Mouse (Mus musculus) E14TG2a.4 (cell line): ENCODE data around the gene Gap43.
"Not testable (repeated sequence)": the region's sequence is repeated elsewhere in the genome, so short reads cannot be mapped to it uniquely, and the experiment has no call there.

ENCODE experiments used
- H3K27me3 ChIP-seq: 2 replicates; pipeline ENCODE4 v1.6.1; 2014; ENCODE audit warnings: low read length, control low read depth; ENCODE audit not compliant: insufficient read depth
- H3K36me3 ChIP-seq: 2 replicates; pipeline ENCODE4 v1.6.1; 2014; ENCODE audit warnings: low read length, control low read depth; ENCODE audit not compliant: insufficient read depth
- H3K4me1 ChIP-seq: replicated peaks from 2 replicates; pipeline ENCODE4 v1.6.1; 2014; ENCODE audit warnings: low read depth, low read length, control low read depth
- H3K4me3 ChIP-seq: replicated peaks from 2 replicates; pipeline ENCODE4 v1.5.1; 2014; ENCODE audit warnings: mild to moderate bottlenecking, low read length
- H3K9me3 ChIP-seq: 2 replicates; pipeline ENCODE4 v1.6.1; 2014; ENCODE audit warnings: low read length, control low read depth
- CTCF ChIP-seq: conservative IDR thresholded peaks from 2 replicates; pipeline ENCODE4 v1.5.1; 2014; ENCODE audit warnings: low read length
- NANOG ChIP-seq: IDR thresholded peaks from 2 replicates; pipeline ENCODE4 v1.6.1; 2014; ENCODE audit warnings: borderline replicate concordance, low read length, mixed read lengths
- POU5F1 ChIP-seq: IDR thresholded peaks from 2 replicates; pipeline ENCODE4 v1.6.1; 2014; ENCODE audit warnings: low read length, borderline replicate concordance

The Gap43 gene

DNA sequence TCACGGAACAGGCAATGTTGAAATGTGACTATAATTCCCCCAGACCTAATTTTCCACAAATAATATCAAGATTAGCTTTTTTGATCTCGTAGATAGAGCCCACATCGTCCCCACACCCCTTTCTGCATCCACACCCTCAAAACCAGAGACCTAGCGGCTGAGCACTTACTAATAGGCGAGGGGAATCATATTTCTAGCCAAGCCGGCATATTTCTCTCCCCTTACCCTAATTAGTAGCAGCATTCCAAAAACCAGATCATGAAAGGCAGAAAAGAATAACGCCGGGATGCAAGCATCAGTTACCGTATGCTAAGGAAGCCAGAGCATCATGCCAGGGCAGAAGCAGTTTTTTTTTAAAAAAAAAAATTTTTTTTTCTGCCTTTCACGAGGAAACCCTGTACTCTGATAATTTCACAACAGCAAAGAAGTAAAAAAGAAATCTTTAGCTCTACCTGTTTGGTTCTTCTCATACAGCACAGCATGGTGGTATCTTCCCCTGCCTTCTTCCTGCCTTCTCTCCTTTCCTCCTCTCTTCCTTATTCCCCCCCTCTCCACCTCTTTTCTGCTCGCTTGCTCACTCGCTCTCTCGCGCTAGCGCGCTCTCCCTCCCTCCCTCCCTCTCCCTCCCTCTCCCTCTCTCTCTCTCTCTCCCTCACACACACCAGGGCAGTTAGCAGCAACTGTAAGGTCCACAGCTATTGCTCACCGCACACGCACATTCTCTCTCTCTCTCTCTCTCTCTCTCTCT, at the start of gene Gap43:
Gene Gap43, minus strand, starts transcription at position 631 of the 748 bp plus-strand sequence.
- Histone ChIP-seq H3K4me3 (peak within 1 kb of the TSS; percentile 72), H3K9me3 (no peaks in the 10 kb centered on the region)
- TF ChIP-seq CTCF (no peak), NANOG (no peak), POU5F1 (no peak)

DNA sequence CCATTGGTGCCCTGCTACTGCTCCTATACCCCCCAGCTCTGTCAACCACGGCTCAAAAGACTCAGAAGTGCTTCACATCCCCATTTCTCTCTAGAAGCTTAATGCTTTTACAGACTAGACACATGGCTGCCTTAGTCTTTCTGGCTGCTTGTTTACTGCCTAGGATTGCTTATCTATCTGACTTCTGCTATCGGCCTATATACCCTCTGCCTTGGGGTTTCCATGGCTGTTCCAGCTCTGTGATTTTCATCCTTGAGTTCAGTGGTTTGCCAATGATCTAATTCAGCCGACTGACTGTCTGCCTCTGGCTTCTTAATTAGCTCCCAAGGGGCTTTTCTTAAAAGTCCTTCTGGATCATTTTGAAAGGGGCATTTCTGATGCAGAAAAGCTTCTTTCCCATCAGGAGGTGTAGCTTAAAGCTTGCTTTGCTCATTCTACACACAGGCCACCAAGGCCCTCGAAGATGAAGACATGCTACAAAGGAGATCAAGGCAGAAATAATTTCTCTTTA, 40.9 kb upstream of the Gap43 start:
- TF ChIP-seq NANOG (no peak), CTCF (no peak), POU5F1 (no peak)
- Histone ChIP-seq H3K36me3 (no peaks in the 10 kb centered on the region), H3K27me3 (no peaks in the 10 kb centered on the region), H3K4me3 (no peak overlapping the region), H3K4me1 (no peaks in the 10 kb centered on the region), H3K9me3 (no peaks in the 10 kb centered on the region)

More for the DNA sequence above, at the start of gene Gap43:
- Histone ChIP-seq H3K36me3 (no peaks in the 10 kb centered on the region), H3K4me1 (peaks cover 50% of the 10 kb centered on the region), H3K27me3 (peaks cover 6% of the 10 kb centered on the region)

DNA sequence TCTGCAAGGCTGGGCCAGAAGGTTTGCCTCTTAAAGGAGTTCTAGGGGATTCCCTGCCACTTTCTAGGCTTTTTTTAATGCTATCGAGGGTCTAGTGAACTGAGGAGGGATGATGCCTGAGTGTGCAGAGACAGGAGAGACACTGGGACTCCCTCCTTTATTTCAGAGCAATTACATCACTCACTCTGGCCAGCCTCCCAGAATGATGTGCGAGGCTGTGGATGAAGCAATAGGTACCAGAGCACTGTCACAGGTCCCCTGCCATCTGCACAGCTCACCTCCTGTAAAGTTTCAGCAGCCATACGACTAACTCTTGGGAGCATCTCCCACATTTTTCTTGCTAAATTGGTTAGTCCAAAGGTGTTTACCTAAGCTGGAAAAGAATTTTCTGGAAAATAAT, 40.2 kb upstream of the Gap43 start:
- Histone ChIP-seq H3K4me1 (no peaks in the 10 kb centered on the region), H3K4me3 (no peak overlapping the region), H3K9me3 (no peaks in the 10 kb centered on the region), H3K36me3 (no peaks in the 10 kb centered on the region), H3K27me3 (no peaks in the 10 kb centered on the region)
- TF ChIP-seq CTCF: no peak

DNA sequence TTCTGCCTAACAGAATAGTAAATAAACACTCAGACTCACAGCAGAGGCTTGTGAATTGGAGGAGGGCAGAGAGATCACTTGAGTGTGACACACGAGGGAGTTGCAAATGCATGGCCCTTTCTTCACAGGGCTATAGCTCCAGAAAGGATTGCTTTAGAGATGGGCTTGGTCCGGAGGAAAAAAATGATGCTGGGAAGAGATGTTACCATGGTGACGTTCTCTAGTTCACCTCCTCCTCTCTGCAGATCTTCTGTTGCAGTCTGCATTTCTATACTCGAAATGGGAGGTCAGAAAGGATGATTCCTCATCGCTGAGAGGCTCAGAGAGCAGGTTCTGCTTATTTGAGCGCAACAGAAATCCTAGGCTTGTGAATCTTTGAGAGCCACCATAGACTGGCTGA, 29.7 kb upstream of the Gap43 start:
- H3K9me3 ChIP-seq: no peaks in the 10 kb centered on the region; the same call in 1 of the 2 replicates
- TF ChIP-seq CTCF: no peak
- no peak for TF ChIP-seq NANOG
- no peak for TF ChIP-seq POU5F1
- no peak overlapping the region for H3K4me3 ChIP-seq
- H3K27me3 ChIP-seq: no peaks in the 10 kb centered on the region
- no peaks in the 10 kb centered on the region for H3K36me3 ChIP-seq
- peaks cover 21% of the 10 kb centered on the region for H3K4me1 ChIP-seq

DNA sequence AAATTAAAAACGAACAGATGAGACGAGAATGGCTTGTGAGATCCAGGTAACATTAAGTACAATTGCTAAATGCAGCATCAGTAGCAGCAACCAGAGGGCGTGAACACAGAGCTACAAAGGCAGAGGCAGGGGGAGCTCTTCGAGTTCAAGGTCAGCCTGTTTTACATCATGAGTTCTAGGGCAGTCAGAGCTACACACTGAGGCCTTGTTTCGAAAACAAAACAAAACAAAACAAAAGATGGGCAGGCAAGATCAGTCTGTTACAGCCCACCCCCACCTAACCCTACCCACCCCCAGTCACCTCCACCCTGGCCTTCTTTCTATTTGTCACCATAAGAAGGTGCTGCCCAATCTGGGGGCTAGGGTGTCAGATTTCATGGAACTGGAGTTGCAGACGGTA, 28.9 kb upstream of the Gap43 start:
- H3K36me3 ChIP-seq: no peaks in the 10 kb centered on the region
- H3K4me1 ChIP-seq: peaks cover 21% of the 10 kb centered on the region
- TF ChIP-seq CTCF (no peak), POU5F1 (no peak), NANOG (no peak; the same call in 1 of the 2 replicates)
- H3K27me3 ChIP-seq: no peaks in the 10 kb centered on the region
- no peaks in the 10 kb centered on the region; the same call in 1 of the 2 replicates for H3K9me3 ChIP-seq
- no peak overlapping the region for H3K4me3 ChIP-seq

DNA sequence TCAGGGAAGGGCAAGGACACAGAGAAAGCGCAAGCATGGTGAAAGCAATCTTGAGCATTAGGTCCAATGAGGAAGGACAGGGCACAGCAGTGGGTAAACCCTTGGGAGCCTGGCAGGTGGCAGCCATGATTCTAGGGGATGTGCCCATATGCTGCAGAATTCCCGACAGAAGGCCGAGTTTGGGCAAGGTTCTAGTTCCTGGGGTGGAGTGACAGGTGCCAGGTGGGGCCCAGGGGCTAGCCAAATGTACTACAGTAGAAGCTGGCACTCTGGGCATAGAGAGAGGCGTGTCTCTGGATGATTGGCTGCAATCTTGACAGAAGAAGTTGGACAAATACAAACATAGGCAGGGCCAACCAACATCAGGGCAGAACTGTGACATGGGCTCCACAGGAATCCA, 19.6 kb upstream of the Gap43 start:
- no peaks in the 10 kb centered on the region for H3K9me3 ChIP-seq
- no peaks in the 10 kb centered on the region for H3K4me1 ChIP-seq
- H3K4me3 ChIP-seq: no peak overlapping the region
- no peaks in the 10 kb centered on the region for H3K36me3 ChIP-seq
- H3K27me3 ChIP-seq: no peaks in the 10 kb centered on the region
- no peak for TF ChIP-seq NANOG

DNA sequence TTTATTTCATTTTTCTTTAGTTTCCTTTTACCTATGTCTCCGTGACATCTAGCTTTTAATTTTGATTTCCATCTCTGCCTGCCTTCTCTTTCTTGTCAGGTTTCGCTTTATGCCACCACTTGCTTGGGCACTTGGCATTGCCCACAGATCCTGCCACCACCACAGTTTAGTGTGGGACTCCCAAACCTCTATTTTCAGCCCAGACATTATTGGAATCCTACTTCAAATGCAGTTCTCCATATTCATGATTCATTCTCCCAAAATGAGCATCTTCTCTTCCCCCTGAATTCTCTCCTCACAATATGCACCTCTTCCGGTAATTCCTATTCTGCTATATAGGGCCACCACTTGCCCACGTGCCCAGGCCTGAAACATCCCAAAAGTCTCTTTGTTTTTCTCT, 17.6 kb upstream of the Gap43 start:
- no peaks in the 10 kb centered on the region for H3K9me3 ChIP-seq
- no peak overlapping the region for H3K4me3 ChIP-seq
- no peaks in the 10 kb centered on the region for H3K4me1 ChIP-seq
- H3K36me3 ChIP-seq: no peaks in the 10 kb centered on the region
- H3K27me3 ChIP-seq: no peaks in the 10 kb centered on the region
- TF ChIP-seq CTCF (no peak), POU5F1 (no peak), NANOG (no peak)

DNA sequence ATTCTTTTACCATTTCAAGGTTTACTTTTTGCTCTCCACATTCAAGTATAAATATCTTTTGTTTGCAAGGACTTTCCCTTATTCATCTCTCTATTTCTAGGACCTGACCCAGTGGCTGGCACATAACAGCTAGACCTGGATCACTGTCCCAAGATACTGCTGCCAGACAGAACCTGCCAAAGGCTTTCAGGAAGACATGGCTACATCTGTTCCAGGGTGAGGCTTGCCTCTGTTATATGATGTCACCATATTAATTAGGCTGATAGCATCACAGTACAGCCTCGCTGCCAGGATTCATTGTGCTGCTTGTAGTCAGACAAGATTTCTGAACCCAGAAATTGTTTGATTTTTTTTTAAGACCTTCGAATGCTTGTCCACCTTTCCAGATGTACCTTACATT, 9.6 kb upstream of the Gap43 start:
- no peaks in the 10 kb centered on the region for H3K9me3 ChIP-seq
- no peaks in the 10 kb centered on the region for H3K4me1 ChIP-seq
- H3K36me3 ChIP-seq: no peaks in the 10 kb centered on the region
- no peaks in the 10 kb centered on the region for H3K27me3 ChIP-seq
- no peak overlapping the region for H3K4me3 ChIP-seq
- no peak for TF ChIP-seq NANOG

DNA sequence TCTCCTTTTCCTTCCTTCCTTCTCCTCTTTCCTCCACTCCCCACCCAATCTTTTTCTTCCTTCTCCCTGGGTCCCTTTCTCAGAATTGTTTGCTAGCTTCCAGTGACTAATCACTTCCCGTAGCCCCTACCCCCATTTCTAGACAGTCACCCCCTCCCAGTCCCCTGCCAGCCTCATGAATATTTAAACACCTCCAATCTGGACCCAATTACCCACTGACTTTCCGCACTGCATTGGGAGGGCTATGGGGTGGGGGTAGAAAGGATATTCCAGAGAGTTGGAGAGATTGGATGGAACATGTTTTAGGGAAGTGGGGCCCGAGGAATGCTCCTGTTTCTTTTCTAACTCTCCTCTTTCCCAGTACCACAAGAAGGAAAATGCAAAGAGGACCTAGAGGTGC, 414 bp upstream of the Gap43 start:
- not testable (repeated sequence) for H3K36me3 ChIP-seq, H3K4me3 ChIP-seq, H3K9me3 ChIP-seq, H3K27me3 ChIP-seq
- peaks cover 46% of the 10 kb centered on the region for H3K4me1 ChIP-seq

DNA sequence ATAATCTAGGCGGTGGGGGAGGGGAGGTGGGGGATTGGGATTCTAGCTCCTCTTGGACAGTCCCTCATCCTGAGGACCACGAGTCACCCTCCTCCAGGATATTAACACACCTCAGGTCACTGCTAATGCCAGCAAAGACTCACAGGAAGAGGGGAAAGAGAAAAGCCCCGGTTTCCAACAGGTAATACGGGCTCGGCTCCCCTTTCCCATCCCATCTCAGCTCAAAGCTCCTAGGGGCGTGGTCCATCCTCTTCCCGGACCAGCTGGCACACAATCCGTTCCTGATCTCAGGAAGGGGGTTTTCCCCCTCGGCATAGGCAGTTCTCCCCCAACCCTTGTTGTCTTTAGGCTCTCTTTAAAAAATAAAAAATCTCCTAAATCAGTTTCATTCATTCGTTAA, 939 bp downstream of the Gap43 start:
- peak overlapping the region; percentile 72 for H3K4me3 ChIP-seq
- TF ChIP-seq NANOG (no peak), POU5F1 (no peak), CTCF (no peak)
- H3K4me1 ChIP-seq: peaks cover 50% of the 10 kb centered on the region
- H3K9me3 ChIP-seq: no peaks in the 10 kb centered on the region
- peaks cover 6% of the 10 kb centered on the region for H3K27me3 ChIP-seq
- no peaks in the 10 kb centered on the region for H3K36me3 ChIP-seq
